Mouse (Mus musculus): ENCODE measurements around the gene Frmd6. TPM values are rescaled to one million over a fixed set of nuclear protein-coding genes. Genes with fewer than 3 reads are reported as not detected.

Gene Frmd6
- 16.8 and 19.5 TPM in 2 replicates for polyA plus RNA-seq (2016; fragmentation: Nextera tagmentation; extraction: Ambion mirVana)

DNA sequence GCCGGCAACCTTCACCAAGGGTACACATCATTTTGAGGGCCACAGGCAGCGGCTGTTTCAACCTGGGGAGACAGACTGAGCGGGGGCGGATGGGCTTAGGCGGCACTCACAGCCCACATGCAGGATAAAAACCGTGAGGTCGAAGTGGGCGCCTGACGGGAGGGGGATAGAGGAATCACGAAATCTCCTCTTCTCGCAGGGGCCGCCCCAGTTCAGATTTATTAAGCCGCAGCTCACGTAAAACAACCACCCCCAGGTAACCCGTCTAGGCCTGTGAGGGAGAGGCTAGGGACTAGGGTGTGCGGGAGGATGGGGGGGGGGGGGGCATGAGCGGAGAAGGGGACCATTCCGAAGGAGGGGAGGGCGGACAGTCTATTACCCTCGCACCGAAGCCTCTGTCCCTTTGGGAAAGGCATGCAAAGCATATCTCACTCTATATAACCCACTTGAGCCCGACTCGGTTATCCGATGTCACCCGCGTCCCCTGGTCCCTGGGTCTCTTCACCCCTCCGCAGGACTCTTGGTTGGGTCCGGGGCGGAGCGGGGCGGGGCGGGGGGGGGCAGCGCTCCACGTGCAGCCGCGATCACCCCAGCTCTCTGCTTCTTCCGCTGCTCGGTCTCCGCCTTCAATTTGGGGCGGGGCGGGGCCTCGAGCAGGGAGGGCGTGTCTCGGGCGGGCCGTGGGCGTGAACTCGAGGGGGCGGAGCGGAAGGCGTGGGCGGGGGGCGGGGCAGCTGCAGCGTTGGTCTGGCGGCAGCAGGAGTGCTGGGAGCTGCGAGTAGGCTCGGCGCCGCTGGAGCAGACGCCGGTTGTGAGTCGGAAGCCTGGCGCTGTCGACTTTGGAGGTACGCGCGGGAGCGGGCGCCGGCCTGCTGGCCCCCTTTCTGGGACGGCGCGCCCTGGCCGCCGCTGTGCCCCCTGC lies at the start of gene Frmd6:
TSS of gene Frmd6 (plus strand) at position 786 of the 922 bp plus-strand sequence.
- peak; percentile 97 for DNase-seq (ENCODE audit: low spot score)
- Histone ChIP-seq H3K36me3 (no peaks in the 10 kb centered on the region), H3K9me3 (no peaks in the 10 kb centered on the region), H3K4me1 (replicated peaks) (peaks cover 40% of the 10 kb centered on the region), H3K27ac (peak within 1 kb of the TSS; percentile 97), H3K4me3 (peak within 1 kb of the TSS; percentile 82), H3K27me3 (ENCODE audit: insufficient read depth, poor library complexity, severe bottlenecking) (no peaks in the 10 kb centered on the region)
- WGBS, result under 1% methylated on average over 72 of the region's 75 CpGs

DNA sequence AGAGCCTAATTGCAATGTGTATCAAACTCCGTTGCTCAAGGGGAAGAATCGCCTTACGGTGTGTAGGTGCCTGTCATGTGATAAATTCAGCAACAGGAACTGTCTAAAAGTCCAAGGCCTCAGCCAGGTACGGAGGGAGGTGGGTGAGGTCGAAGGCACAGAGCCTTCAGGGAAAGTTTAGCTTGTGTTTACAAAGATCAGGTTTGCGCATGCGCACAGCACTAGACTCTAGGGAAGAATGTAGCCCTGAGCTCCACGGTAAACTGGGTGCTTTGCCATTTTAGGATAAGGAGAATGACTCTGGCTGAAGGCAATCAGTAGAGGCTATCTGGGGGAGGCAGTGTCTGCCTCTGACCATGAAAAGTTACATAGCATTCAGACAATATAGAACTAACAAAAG lies 49.7 kb upstream of the Frmd6 start:
- Histone ChIP-seq H3K9me3 (no peaks in the 10 kb centered on the region), H3K4me1 (replicated peaks) (no peaks in the 10 kb centered on the region), H3K27ac (no peak overlapping the region), H3K27me3 (ENCODE audit: insufficient read depth, poor library complexity, severe bottlenecking) (peaks cover 3% of the 10 kb centered on the region; the same call in 1 of the 2 replicates), H3K4me3 (no peak overlapping the region), H3K36me3 (no peaks in the 10 kb centered on the region)
- WGBS, result 89% methylated on average over 8 of the region's 8 CpGs
- DNase-seq (ENCODE audit: low spot score), result no peak

GRCm38 (mm10) chr12:70776683-70777082 lies 48.6 kb upstream of the Frmd6 start:
- Histone ChIP-seq H3K36me3 (no peaks in the 10 kb centered on the region), H3K27me3 (ENCODE audit: insufficient read depth, poor library complexity, severe bottlenecking) (peaks cover 3% of the 10 kb centered on the region; the same call in 1 of the 2 replicates), H3K9me3 (no peaks in the 10 kb centered on the region), H3K4me3 (no peak overlapping the region), H3K27ac (no peak overlapping the region), H3K4me1 (replicated peaks) (no peaks in the 10 kb centered on the region)
- DNase-seq (ENCODE audit: low spot score), result no peak
- 86% methylated on average over 12 of the region's 12 CpGs for WGBS

GRCm38 (mm10) chr12:70777466-70777865 lies 47.8 kb upstream of the Frmd6 start:
- Histone ChIP-seq H3K4me3 (no peak overlapping the region), H3K27ac (no peak overlapping the region), H3K36me3 (no peaks in the 10 kb centered on the region), H3K4me1 (replicated peaks) (0 out of 2 replicates have a peak, but pooled peaks cover 2% of the 10 kb centered on the region), H3K27me3 (ENCODE audit: insufficient read depth, poor library complexity, severe bottlenecking) (peaks cover 3% of the 10 kb centered on the region; the same call in 1 of the 2 replicates), H3K9me3 (no peaks in the 10 kb centered on the region)
- no peak for DNase-seq (ENCODE audit: low spot score)
- 64% methylated on average over 5 of the region's 5 CpGs for WGBS

DNA sequence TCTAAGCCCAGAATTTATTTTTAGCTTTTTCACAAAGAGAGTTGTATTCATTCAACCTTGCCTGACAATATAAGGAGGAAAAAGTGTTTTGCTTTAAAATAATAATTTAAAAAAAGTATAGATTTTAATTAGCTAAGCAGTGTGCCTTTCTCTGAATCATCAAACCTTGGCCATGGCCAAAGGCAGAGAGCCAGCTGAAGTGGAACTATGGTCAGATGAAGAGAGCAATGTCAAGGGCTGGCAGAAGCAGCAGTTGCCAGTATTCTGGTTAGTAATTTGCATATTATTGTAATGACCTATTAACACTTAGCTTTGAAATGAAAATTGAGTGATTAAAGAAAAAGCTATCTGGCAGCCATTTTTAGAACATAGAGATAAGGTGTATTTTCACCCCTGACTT lies 47.4 kb upstream of the Frmd6 start:
- H3K27me3 ChIP-seq (ENCODE audit: insufficient read depth, poor library complexity, severe bottlenecking), result peaks cover 3% of the 10 kb centered on the region; the same call in 1 of the 2 replicates
- H3K9me3 ChIP-seq, result no peaks in the 10 kb centered on the region
- no peak for DNase-seq (ENCODE audit: low spot score)
- H3K27ac ChIP-seq, result no peak overlapping the region
- peaks cover 6% of the 10 kb centered on the region; the same call in 1 of the 2 replicates for H3K4me1 ChIP-seq (replicated peaks)
- H3K4me3 ChIP-seq, result no peak overlapping the region
- no peaks in the 10 kb centered on the region for H3K36me3 ChIP-seq

GRCm38 (mm10) chr12:70778271-70778670 lies 47.0 kb upstream of the Frmd6 start:
- H3K36me3 ChIP-seq, result no peaks in the 10 kb centered on the region
- no peak overlapping the region for H3K4me3 ChIP-seq
- 78% methylated on average over 2 of the region's 2 CpGs for WGBS
- H3K27me3 ChIP-seq (ENCODE audit: insufficient read depth, poor library complexity, severe bottlenecking), result peaks cover 3% of the 10 kb centered on the region; the same call in 1 of the 2 replicates
- DNase-seq (ENCODE audit: low spot score), result no peak
- no peaks in the 10 kb centered on the region for H3K9me3 ChIP-seq
- peaks cover 10% of the 10 kb centered on the region for H3K4me1 ChIP-seq (replicated peaks)
- H3K27ac ChIP-seq, result no peak overlapping the region

- no peak for DNase-seq (ENCODE audit: low spot score)
- no peak overlapping the region for H3K27ac ChIP-seq
- 71% methylated on average over 3 of the region's 3 CpGs for WGBS
- H3K36me3 ChIP-seq, result no peaks in the 10 kb centered on the region
- H3K27me3 ChIP-seq (ENCODE audit: insufficient read depth, poor library complexity, severe bottlenecking), result peaks cover 3% of the 10 kb centered on the region
- H3K9me3 ChIP-seq, result no peaks in the 10 kb centered on the region
- peaks cover 15% of the 10 kb centered on the region for H3K4me1 ChIP-seq (replicated peaks)
- H3K4me3 ChIP-seq, result no peak overlapping the region
Observed at GRCm38 (mm10) chr12:70778724-70779123, 46.6 kb upstream of the Frmd6 start.

GRCm38 (mm10) chr12:70783049-70783448 lies 42.3 kb upstream of the Frmd6 start:
- Histone ChIP-seq H3K27me3 (ENCODE audit: insufficient read depth, poor library complexity, severe bottlenecking) (peaks cover 11% of the 10 kb centered on the region), H3K4me1 (replicated peaks) (peaks cover 35% of the 10 kb centered on the region), H3K9me3 (no peaks in the 10 kb centered on the region), H3K4me3 (peak overlapping the region; percentile 21; the same call in 1 of the 2 replicates), H3K27ac (no peak overlapping the region), H3K36me3 (no peaks in the 10 kb centered on the region)
- 43% methylated on average over 9 of the region's 9 CpGs for WGBS
- DNase-seq (ENCODE audit: low spot score), result no peak

GRCm38 (mm10) chr12:70783475-70784239 lies 41.7 kb upstream of the Frmd6 start:
- Histone ChIP-seq H3K4me1 (replicated peaks) (peaks cover 35% of the 10 kb centered on the region), H3K27me3 (ENCODE audit: insufficient read depth, poor library complexity, severe bottlenecking) (peaks cover 11% of the 10 kb centered on the region), H3K27ac (peak overlapping the region; percentile 72), H3K9me3 (no peaks in the 10 kb centered on the region), H3K4me3 (peak overlapping the region; percentile 21), H3K36me3 (no peaks in the 10 kb centered on the region)
- DNase-seq (ENCODE audit: low spot score), result peak; percentile 36
- WGBS, result 19% methylated on average over 22 of the region's 22 CpGs

DNA sequence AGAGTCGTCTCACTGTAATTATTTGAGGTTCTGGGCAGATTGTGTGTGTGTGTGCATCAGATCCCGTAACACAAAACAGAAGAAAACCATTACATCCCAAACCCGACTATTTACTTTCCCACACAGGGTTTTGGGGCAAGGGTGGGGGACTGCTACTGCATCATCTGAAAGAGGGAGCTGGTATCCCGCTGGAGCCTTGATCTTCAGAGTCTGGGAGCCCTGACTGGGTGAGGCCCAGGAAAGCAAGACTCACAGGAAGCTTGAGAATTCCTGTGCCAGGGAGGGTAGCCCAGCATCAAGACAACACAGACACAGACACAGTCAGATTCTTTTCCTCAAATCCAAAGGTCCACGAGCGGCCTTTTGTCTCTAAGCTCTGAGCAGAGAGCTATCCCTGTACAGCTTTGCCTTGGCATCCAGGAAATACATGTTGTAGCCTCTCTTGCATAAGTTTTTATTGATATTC lies 41.0 kb upstream of the Frmd6 start:
- 31% methylated on average over 6 of the region's 6 CpGs for WGBS
- Histone ChIP-seq H3K27me3 (ENCODE audit: insufficient read depth, poor library complexity, severe bottlenecking) (peaks cover 11% of the 10 kb centered on the region), H3K9me3 (no peaks in the 10 kb centered on the region), H3K4me1 (replicated peaks) (peaks cover 35% of the 10 kb centered on the region), H3K27ac (peak overlapping the region; percentile 72), H3K36me3 (no peaks in the 10 kb centered on the region), H3K4me3 (peak overlapping the region; percentile 21)
- no peak for DNase-seq (ENCODE audit: low spot score)

DNA sequence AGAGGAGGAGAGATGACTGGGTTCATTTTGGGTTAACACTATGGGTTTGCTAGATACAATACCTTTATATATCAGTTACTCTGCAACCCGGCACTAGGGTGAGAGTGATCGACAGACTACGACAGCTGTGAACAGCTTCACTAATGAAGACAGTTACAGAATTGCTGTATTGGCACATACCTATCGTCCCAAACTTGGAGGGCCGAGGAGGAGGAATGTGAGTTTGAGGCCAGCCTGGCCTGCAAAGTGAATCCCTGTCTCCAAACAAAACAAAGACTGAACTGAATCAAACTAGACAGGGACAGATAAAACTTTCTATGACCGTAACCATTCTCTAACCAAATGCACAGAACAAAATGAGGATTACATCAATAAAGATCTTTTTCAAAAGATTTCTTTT lies 36.0 kb upstream of the Frmd6 start:
- 86% methylated on average over 6 of the region's 6 CpGs for WGBS
- H3K4me1 ChIP-seq (replicated peaks), result peaks cover 16% of the 10 kb centered on the region
- no peaks in the 10 kb centered on the region for H3K9me3 ChIP-seq
- H3K27me3 ChIP-seq (ENCODE audit: insufficient read depth, poor library complexity, severe bottlenecking), result peaks cover 2% of the 10 kb centered on the region; the same call in 1 of the 2 replicates
- no peak overlapping the region for H3K4me3 ChIP-seq
- no peak for DNase-seq (ENCODE audit: low spot score)
- no peaks in the 10 kb centered on the region for H3K36me3 ChIP-seq
- no peak overlapping the region for H3K27ac ChIP-seq

DNA sequence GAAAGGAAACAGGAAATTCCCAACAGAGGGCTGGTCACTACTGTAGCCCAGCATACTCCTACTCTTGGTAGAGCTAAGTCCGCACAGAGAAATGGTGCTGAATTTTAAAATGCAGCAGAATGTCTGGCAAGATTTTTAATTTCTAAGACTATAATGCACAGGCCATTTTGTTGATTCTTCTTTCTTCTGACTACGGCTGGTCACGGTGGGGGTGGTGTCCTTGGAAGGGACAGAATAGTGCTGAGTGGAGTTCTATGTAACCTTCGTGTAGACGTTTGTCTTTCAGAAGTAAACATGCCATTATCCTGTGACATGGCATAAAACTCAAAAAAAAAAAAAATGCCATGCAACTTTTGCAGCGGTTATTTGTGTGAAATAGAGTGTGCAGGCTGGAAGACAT lies 32.0 kb upstream of the Frmd6 start:
- H3K4me1 ChIP-seq (replicated peaks), result peaks cover 12% of the 10 kb centered on the region
- H3K27ac ChIP-seq, result no peak overlapping the region
- H3K36me3 ChIP-seq, result no peaks in the 10 kb centered on the region
- no peaks in the 10 kb centered on the region for H3K27me3 ChIP-seq (ENCODE audit: insufficient read depth, poor library complexity, severe bottlenecking)
- H3K9me3 ChIP-seq, result no peaks in the 10 kb centered on the region
- H3K4me3 ChIP-seq, result no peak overlapping the region
- WGBS, result 90% methylated on average over 6 of the region's 6 CpGs
- DNase-seq (ENCODE audit: low spot score), result no peak

Measured in hindbrain, embryonic 10.5 days (tissue).